Mouse (Mus musculus) stomach, postnatal 0 days (tissue): ENCODE measurements at regions not wholly inside any gene's neighbourhood (a gene's known extent, or its start where the extent isn't known, plus 50 kb on each side); places are given as distances from the start of the nearest gene placed in this dataset.

ENCODE experiments used
- ATAC-seq: fragments of 200-750 bp; cut with Nextera tagmentation; 2 replicates; pipeline ENCODE4 v1.8.0; 2017; ENCODE audit not compliant: low FRiP score, low TSS enrichment
- DNase-seq: peaks from one replicate; pipeline ENCODE4 v3.0.0-alpha.2; 2016; ENCODE audit warnings: low spot score
- H3K27ac ChIP-seq: fragments of 300-500 bp; sonication (generic); replicated peaks from 2 replicates; pipeline ENCODE4 v1.5.1; 2014; ENCODE audit warnings: mild to moderate bottlenecking, control low read depth
- H3K27me3 ChIP-seq: fragments of 300-500 bp; sonication (generic); 2 replicates; pipeline ENCODE4 v1.6.1; 2014; ENCODE audit warnings: low read length; ENCODE audit not compliant: control insufficient read depth, insufficient read depth
- H3K36me3 ChIP-seq: fragments of 300-500 bp; sonication (generic); 2 replicates; pipeline ENCODE4 v1.6.1; 2014; ENCODE audit warnings: low read length, mixed read lengths; ENCODE audit not compliant: control insufficient read depth, insufficient read depth
- H3K4me1 ChIP-seq: fragments of 300-500 bp; sonication (generic); replicated peaks from 2 replicates; pipeline ENCODE4 v1.6.1; 2014; ENCODE audit warnings: antibody characterized with exemption; ENCODE audit not compliant: control insufficient read depth, insufficient read depth
- H3K4me2 ChIP-seq: fragments of 300-500 bp; sonication (generic); replicated peaks from 2 replicates; pipeline ENCODE4 v1.6.1; 2014; ENCODE audit warnings: low read depth, mild to moderate bottlenecking, control low read depth, moderate library complexity
- H3K4me3 ChIP-seq: fragments of 300-500 bp; sonication (generic); 2 replicates; pipeline ENCODE4 v1.5.1; 2014; ENCODE audit warnings: low read depth, low read length, control low read depth
- H3K9ac ChIP-seq: fragments of 300-500 bp; sonication (generic); 2 replicates; pipeline ENCODE4 v1.6.1; 2014; ENCODE audit warnings: mild to moderate bottlenecking, low read length, control low read depth, mixed read lengths
- H3K9me3 ChIP-seq: fragments of 300-500 bp; sonication (generic); 2 replicates; pipeline ENCODE4 v1.6.1; 2016; ENCODE audit warnings: low read length; ENCODE audit not compliant: control insufficient read depth
- CTCF ChIP-seq: IDR thresholded peaks from 2 replicates; pipeline ENCODE4 v1.5.1; 2016; ENCODE audit warnings: antibody characterized with exemption, low read depth, mild to moderate bottlenecking, moderate library complexity
- EP300 ChIP-seq: optimal IDR thresholded peaks from 2 replicates; pipeline ENCODE3; 2016; ENCODE audit warnings: antibody characterized with exemption
- WGBS: fragments of 180-500 bp; shearing (Covaris S2); extraction: QIAGEN DNeasy Blood & Tissue Kit; methylation state at CpG from one replicate; pipeline ENCODE4 v1.1.7; 2014; 5-methylcytosine and 5-hydroxymethylcytosine counted together

DNA sequence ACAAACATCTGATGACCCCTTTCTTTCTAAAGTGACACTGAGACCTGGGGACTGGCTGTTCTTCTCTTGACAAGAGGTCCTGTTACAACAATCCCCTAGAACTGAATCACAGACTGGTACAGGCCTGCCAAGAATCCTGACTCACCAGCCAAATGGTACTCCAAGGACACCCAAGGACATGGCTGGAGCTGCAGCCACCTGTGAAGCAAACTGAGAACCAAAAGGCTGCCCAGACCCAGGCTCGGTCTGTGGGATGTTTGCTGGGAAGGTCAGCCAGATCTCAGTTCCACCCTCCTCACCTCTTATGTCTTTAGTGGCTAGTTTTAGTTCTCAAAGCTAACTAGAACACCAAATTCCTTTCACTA lies 112.1 kb upstream of the Fmo9 start:
- H3K9ac ChIP-seq, result no peak overlapping the region
- 38% methylated on average over 1 of the region's 1 CpGs for WGBS
- H3K4me1 ChIP-seq, result no peaks in the 10 kb centered on the region
- H3K9me3 ChIP-seq, result no peaks in the 10 kb centered on the region
- DNase-seq (no peak), ATAC-seq (no peak)
- no peak overlapping the region for H3K4me2 ChIP-seq
- H3K27ac ChIP-seq, result no peak overlapping the region
- H3K36me3 ChIP-seq, result no peaks in the 10 kb centered on the region
- H3K4me3 ChIP-seq, result no peak overlapping the region
- no peak for TF ChIP-seq CTCF
- TF ChIP-seq EP300, result no peak
- no peaks in the 10 kb centered on the region for H3K27me3 ChIP-seq

DNA sequence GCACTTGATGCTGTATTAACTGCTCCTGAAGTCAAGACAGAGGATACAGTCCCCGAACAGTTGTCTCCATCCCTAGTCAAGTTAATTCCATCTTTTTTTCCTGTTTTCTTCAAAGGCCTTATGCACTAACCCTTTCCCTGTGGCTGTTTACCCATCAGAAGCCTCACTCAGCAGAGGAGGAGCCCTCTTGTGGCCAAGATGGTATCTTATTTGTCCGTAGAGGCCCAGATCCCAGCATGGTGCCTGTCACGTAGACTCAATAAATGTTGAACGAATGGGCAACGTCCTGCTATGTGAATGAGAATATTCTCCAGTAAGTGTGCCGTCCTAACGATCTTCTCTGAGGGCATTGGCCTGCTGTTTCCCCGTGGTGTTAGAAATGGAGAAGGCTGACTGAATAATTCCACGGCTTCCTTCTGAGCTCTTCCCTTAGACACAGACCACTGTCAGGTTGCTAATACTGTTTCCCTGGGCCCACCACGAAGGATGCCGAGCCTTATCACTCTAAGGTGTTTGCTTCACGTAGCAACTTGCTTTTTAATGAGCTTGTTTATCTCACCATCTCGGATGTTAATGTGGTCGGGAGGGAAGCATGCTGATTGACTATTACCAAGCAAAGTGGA lies 113.1 kb upstream of the Fmo9 start:
- ATAC-seq (no peak), DNase-seq (no peak)
- WGBS, result 56% methylated on average over 14 of the region's 14 CpGs
- Histone ChIP-seq H3K4me3 (no peak overlapping the region), H3K4me2 (no peak overlapping the region), H3K27me3 (no peaks in the 10 kb centered on the region), H3K27ac (no peak overlapping the region), H3K9me3 (no peaks in the 10 kb centered on the region), H3K9ac (no peak overlapping the region), H3K36me3 (no peaks in the 10 kb centered on the region), H3K4me1 (no peaks in the 10 kb centered on the region)
- no peak for TF ChIP-seq EP300
- TF ChIP-seq CTCF, result peak; percentile 53

DNA sequence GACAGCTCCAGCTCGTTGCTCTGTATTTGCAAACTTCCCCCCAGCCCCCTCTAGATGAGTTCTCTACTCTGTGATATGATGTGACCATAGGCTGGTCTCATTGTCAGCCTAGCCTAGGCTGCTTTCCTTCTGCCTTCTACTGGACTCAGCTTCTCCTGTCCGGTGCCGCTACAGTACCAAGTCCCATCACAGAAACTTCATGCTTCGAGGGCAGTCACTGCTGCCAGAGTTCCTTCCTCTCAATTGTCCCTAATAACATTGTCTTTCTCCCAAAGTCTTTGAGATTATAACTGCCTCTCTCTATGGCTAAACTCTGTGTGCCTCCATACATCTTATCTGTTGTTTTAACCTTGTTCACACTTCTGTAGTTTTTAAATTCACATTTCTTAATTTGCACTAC lies 114.0 kb upstream of the Fmo9 start:
- Histone ChIP-seq H3K36me3 (no peaks in the 10 kb centered on the region), H3K4me1 (no peaks in the 10 kb centered on the region), H3K9ac (no peak overlapping the region), H3K9me3 (no peaks in the 10 kb centered on the region), H3K27me3 (no peaks in the 10 kb centered on the region), H3K27ac (no peak overlapping the region), H3K4me2 (no peak overlapping the region), H3K4me3 (no peak overlapping the region)
- no peak for ATAC-seq
- no peak for DNase-seq
- TF ChIP-seq EP300 (no peak), CTCF (no peak)
- 78% methylated on average over 4 of the region's 4 CpGs for WGBS

DNA sequence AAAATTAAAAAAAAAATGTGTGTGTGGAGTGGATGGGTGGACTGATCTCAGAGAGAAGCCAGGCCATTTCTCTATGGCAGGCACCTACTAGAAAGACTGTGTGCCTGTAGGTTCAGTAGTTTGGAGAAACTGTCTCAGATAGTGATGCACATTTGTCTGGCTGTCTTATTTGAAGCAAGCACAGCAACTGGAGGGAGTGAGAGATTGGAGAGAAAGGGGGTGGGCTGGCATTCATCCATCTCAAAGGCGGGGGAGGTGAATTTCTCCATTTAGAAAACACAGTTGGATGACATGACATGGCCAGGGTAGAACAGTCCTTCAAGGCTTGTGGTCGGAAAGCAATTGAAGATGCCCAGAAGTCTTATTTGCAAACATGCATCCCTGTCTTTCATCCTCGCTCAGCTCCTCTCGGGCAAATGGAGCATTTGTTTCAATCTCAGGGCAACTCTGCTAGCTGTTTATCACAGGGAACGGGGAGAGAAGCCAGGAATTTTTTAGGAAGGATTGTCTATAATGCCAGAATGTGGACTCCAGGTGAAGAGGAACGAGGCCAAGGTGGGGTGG lies 114.8 kb upstream of the Fmo9 start:
- no peak for DNase-seq
- 55% methylated on average over 6 of the region's 6 CpGs for whole genome bisulfite sequencing

GRCm38 (mm10) chr1:166796931-166797330 lies 115.3 kb upstream of the Fmo9 start:
- no peak for TF ChIP-seq CTCF
- TF ChIP-seq EP300, result no peak
- Histone ChIP-seq H3K4me3 (no peak overlapping the region), H3K4me2 (no peak overlapping the region), H3K36me3 (no peaks in the 10 kb centered on the region), H3K27me3 (no peaks in the 10 kb centered on the region), H3K9ac (no peak overlapping the region), H3K27ac (no peak overlapping the region), H3K4me1 (no peaks in the 10 kb centered on the region), H3K9me3 (no peaks in the 10 kb centered on the region)
- no peak for DNase-seq
- WGBS, result 64% methylated on average over 4 of the region's 4 CpGs
- no peak for ATAC-seq

More for the DNA sequence above, 114.8 kb upstream of the Fmo9 start:
- Histone ChIP-seq H3K4me2 (no peak overlapping the region), H3K4me1 (no peaks in the 10 kb centered on the region), H3K27me3 (no peaks in the 10 kb centered on the region), H3K9me3 (no peaks in the 10 kb centered on the region), H3K4me3 (no peak overlapping the region), H3K36me3 (no peaks in the 10 kb centered on the region), H3K9ac (no peak overlapping the region), H3K27ac (no peak overlapping the region)
- no peak for TF ChIP-seq EP300
- TF ChIP-seq CTCF, result no peak
- ATAC-seq, result no peak

DNA sequence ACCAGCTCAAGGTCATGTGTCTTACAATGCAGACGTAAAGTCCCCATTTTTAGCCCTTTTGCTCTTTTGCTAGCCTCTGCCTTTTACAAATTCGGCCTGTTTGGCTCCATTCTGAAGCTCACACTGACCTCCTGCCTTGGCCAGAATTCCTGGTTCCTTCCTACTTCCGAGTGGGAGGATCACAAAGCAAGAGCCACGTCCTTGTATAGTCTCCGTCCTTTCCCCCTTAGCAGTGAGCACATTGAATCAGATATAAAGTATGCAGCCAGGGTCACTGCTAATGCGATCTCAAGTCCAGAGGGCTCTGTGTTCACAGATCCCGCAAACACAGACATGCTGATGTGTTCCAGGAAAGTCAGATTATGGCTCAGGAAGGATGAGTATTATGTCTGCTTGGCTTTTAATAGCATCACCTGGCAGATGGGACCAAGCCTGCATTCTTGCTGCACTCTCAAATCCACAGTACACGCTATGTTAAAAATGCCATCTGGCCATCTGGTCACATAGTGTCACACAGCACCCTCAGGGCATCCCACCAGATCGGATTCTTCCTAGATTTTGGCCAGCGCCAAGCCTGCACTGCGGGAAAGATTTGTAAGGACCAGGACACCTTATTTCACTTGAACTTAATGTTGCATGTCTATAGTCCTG lies 119.4 kb upstream of the Fmo9 start:
- no peaks in the 10 kb centered on the region for H3K4me1 ChIP-seq
- no peaks in the 10 kb centered on the region for H3K27me3 ChIP-seq
- DNase-seq, result no peak
- TF ChIP-seq EP300 (no peak), CTCF (no peak)
- H3K4me2 ChIP-seq, result no peak overlapping the region
- H3K9ac ChIP-seq, result no peak overlapping the region
- ATAC-seq, result no peak
- no peak overlapping the region for H3K4me3 ChIP-seq
- no peaks in the 10 kb centered on the region for H3K9me3 ChIP-seq
- H3K27ac ChIP-seq, result no peak overlapping the region
- H3K36me3 ChIP-seq, result no peaks in the 10 kb centered on the region
- 71% methylated on average over 11 of the region's 11 CpGs for WGBS
